Mouse (Mus musculus) kidney, postnatal 10 days (tissue): Measurements from ENCODE around the gene Csad.

Experiments
- DNase-seq: peaks from one replicate; pipeline ENCODE4 v3.0.0; 2021; ENCODE audit warnings: mixed read lengths

The Csad gene

GRCm38 (mm10) chr15:102204674-102205505 is at the start of gene Csad:
Csad (minus strand) TSS chr15:102204724.
- no peak for DNase-seq

GRCm38 (mm10) chr15:102250521-102250920 is 46.0 kb upstream of the Csad start:
- DNase-seq = no peak

- DNase-seq = no peak
Observed at GRCm38 (mm10) chr15:102249967-102250366, 45.4 kb upstream of the Csad start.

GRCm38 (mm10) chr15:102249251-102249691 is 44.7 kb upstream of the Csad start:
- peak; percentile 80 for DNase-seq

- peak; percentile 69 for DNase-seq
Observed at GRCm38 (mm10) chr15:102248812-102249191, 44.3 kb upstream of the Csad start.

GRCm38 (mm10) chr15:102248131-102248811 is 43.7 kb upstream of the Csad start:
- DNase-seq = peak; percentile 31

- DNase-seq = peak; percentile 90
Observed at GRCm38 (mm10) chr15:102247252-102248130, 43.0 kb upstream of the Csad start.

GRCm38 (mm10) chr15:102246866-102247251 is 42.3 kb upstream of the Csad start:
- DNase-seq = peak; percentile 99

- DNase-seq = peak; percentile 89
Observed at GRCm38 (mm10) chr15:102245891-102246741, 41.6 kb upstream of the Csad start.

- DNase-seq = peak; percentile 44
Observed at GRCm38 (mm10) chr15:102245461-102245881, 40.9 kb upstream of the Csad start.

GRCm38 (mm10) chr15:102244306-102245191 is 40.0 kb upstream of the Csad start:
- DNase-seq = peak; percentile 67

- peak; percentile 67 for DNase-seq
Observed at GRCm38 (mm10) chr15:102243229-102244190, 39.0 kb upstream of the Csad start.

GRCm38 (mm10) chr15:102242404-102243228 is 38.1 kb upstream of the Csad start:
- no peak for DNase-seq

- peak; percentile 82 for DNase-seq
Observed at GRCm38 (mm10) chr15:102240607-102241006, 36.1 kb upstream of the Csad start.

GRCm38 (mm10) chr15:102239851-102240250 is 35.3 kb upstream of the Csad start:
- DNase-seq = no peak

GRCm38 (mm10) chr15:102239260-102239590 is 34.7 kb upstream of the Csad start:
- DNase-seq = peak; percentile 92

- no peak for DNase-seq
Observed at GRCm38 (mm10) chr15:102238543-102239259, 34.2 kb upstream of the Csad start.

- DNase-seq = peak; percentile 58
Observed at GRCm38 (mm10) chr15:102235371-102236027, 31.0 kb upstream of the Csad start.
